Mouse (Mus musculus) embryonic facial prominence, embryonic 11.5 days (tissue): ENCODE measurements around the gene Nfasc. TPM values are rescaled to one million over a fixed set of nuclear protein-coding genes. Genes with fewer than 3 reads are reported as not detected.
A peak's percentile ranks its signal among the peaks of the same experiment; 100 is the strongest.

Source experiments
- ATAC-seq: fragments of 200-750 bp; cut with Nextera tagmentation; replicated peaks from 2 replicates; pipeline ENCODE4 v1.8.0; 2017; ENCODE audit warnings: low read depth; ENCODE audit not compliant: insufficient number of reproducible peaks, low FRiP score, low TSS enrichment
- DNase-seq: peaks from one replicate; pipeline ENCODE4 v3.0.0-alpha.2; 2015; ENCODE audit warnings: low spot score
- H3K27ac ChIP-seq: fragments of 300-500 bp; sonication (generic); replicated peaks from 2 replicates; pipeline ENCODE4 v1.5.1; 2014; ENCODE audit warnings: mild to moderate bottlenecking, low read depth, low read length, control low read depth
- H3K27me3 ChIP-seq: fragments of 300-500 bp; sonication (generic); 2 replicates; pipeline ENCODE4 v1.6.1; 2014; ENCODE audit warnings: mild to moderate bottlenecking, low read length, moderate library complexity, mixed read lengths; ENCODE audit not compliant: control insufficient read depth, insufficient read depth
- H3K36me3 ChIP-seq: fragments of 300-500 bp; sonication (generic); replicated peaks from 2 replicates; pipeline ENCODE4 v1.6.1; 2014; ENCODE audit warnings: low read depth, mild to moderate bottlenecking, low read length, moderate library complexity, mixed read lengths; ENCODE audit not compliant: control insufficient read depth, insufficient read depth
- H3K4me1 ChIP-seq: fragments of 300-500 bp; sonication (generic); 2 replicates; pipeline ENCODE4 v1.6.1; 2014; ENCODE audit warnings: low read length, mixed read lengths; ENCODE audit not compliant: control insufficient read depth, insufficient read depth
- H3K4me2 ChIP-seq: fragments of 300-500 bp; sonication (generic); 2 replicates; pipeline ENCODE4 v1.6.1; 2014; ENCODE audit warnings: low read depth, mild to moderate bottlenecking, control low read depth, low read length, moderate library complexity
- H3K4me3 ChIP-seq: fragments of 300-500 bp; sonication (generic); 2 replicates; pipeline ENCODE4 v1.5.1; 2014; ENCODE audit warnings: low read depth, low read length, control low read depth
- H3K9ac ChIP-seq: fragments of 300-500 bp; sonication (generic); replicated peaks from 2 replicates; pipeline ENCODE4 v1.6.1; 2014; ENCODE audit warnings: mild to moderate bottlenecking, control low read depth, low read length
- H3K9me3 ChIP-seq: fragments of 300-500 bp; sonication (generic); replicated peaks from 2 replicates; pipeline ENCODE4 v1.6.1; 2016; ENCODE audit warnings: mild to moderate bottlenecking, low read length, inconsistent platforms, mixed read lengths; ENCODE audit not compliant: control insufficient read depth
- WGBS: fragments of 180-500 bp; shearing (Covaris S2); extraction: QIAGEN DNeasy Blood & Tissue Kit; methylation state at CpG from one replicate; pipeline ENCODE4 v1.1.7; 2014; 5-methylcytosine and 5-hydroxymethylcytosine counted together
- polyA plus RNA-seq: library from polyadenylated mRNA; unstranded; fragments of >200 nt; fragmentation: Nextera tagmentation; extraction: Ambion mirVana; gene quantifications from 2 replicates; pipeline ENCODE4 v1.2.1, GENCODE M21; 2014

The Nfasc gene
- polyA plus RNA-seq, 1 experiment from 2014 or later, result 3.6 TPM

- DNase-seq (no peak), ATAC-seq (no peak)
- WGBS, result 83% methylated on average over 8 of the region's 8 CpGs
- no peaks in the 10 kb centered on the region for H3K36me3 ChIP-seq
- H3K27me3 ChIP-seq, result no peaks in the 10 kb centered on the region
- no peak overlapping the region for H3K9ac ChIP-seq
- no peak overlapping the region for H3K4me3 ChIP-seq
- H3K4me1 ChIP-seq, result 0 out of 2 replicates have a peak, but pooled peaks cover 4% of the 10 kb centered on the region
- H3K9me3 ChIP-seq, result no peaks in the 10 kb centered on the region
- H3K4me2 ChIP-seq, result no peak overlapping the region
- no peak overlapping the region for H3K27ac ChIP-seq
Observed at GRCm38 (mm10) chr1:132560907-132561700, 180.5 kb downstream of the Nfasc start.

- Histone ChIP-seq H3K9me3 (no peaks in the 10 kb centered on the region), H3K4me3 (no peak overlapping the region), H3K4me1 (0 out of 2 replicates have a peak, but pooled peaks cover 4% of the 10 kb centered on the region), H3K36me3 (no peaks in the 10 kb centered on the region), H3K9ac (no peak overlapping the region), H3K27ac (no peak overlapping the region), H3K27me3 (no peaks in the 10 kb centered on the region), H3K4me2 (no peak overlapping the region)
- WGBS, result 12% methylated on average over 6 of the region's 6 CpGs
- ATAC-seq (no peak), DNase-seq (no peak)
Observed at GRCm38 (mm10) chr1:132559045-132559444, 182.6 kb downstream of the Nfasc start.

- WGBS, result 33% methylated on average over 7 of the region's 9 CpGs
- Histone ChIP-seq H3K9me3 (no peaks in the 10 kb centered on the region), H3K27me3 (no peaks in the 10 kb centered on the region), H3K9ac (no peak overlapping the region), H3K4me1 (0 out of 2 replicates have a peak, but pooled peaks cover 4% of the 10 kb centered on the region), H3K4me3 (no peak overlapping the region), H3K36me3 (no peaks in the 10 kb centered on the region), H3K27ac (no peak overlapping the region), H3K4me2 (no peak overlapping the region)
- DNase-seq (peak; percentile 14), ATAC-seq (peak; percentile 70)
Observed at GRCm38 (mm10) chr1:132557901-132558631, 183.5 kb downstream of the Nfasc start.

GRCm38 (mm10) chr1:132543789-132544188 is 197.8 kb downstream of the Nfasc start:
- no peak overlapping the region for H3K9ac ChIP-seq
- no peaks in the 10 kb centered on the region for H3K36me3 ChIP-seq
- H3K4me3 ChIP-seq, result no peak overlapping the region
- no peak overlapping the region for H3K27ac ChIP-seq
- DNase-seq, result no peak
- no peaks in the 10 kb centered on the region for H3K9me3 ChIP-seq
- peaks cover 4% of the 10 kb centered on the region; the same call in 1 of the 2 replicates for H3K4me1 ChIP-seq
- H3K4me2 ChIP-seq, result no peak overlapping the region
- H3K27me3 ChIP-seq, result peaks cover 22% of the 10 kb centered on the region
- no peak for ATAC-seq
- WGBS, result 67% methylated on average over 8 of the region's 8 CpGs

- no peaks in the 10 kb centered on the region for H3K9me3 ChIP-seq
- H3K9ac ChIP-seq, result peak within 1 kb of the TSS; percentile 32; the same call in 1 of the 2 replicates
- H3K4me1 ChIP-seq, result peaks cover 4% of the 10 kb centered on the region; the same call in 1 of the 2 replicates
- DNase-seq (peak; percentile 64), ATAC-seq (peak; percentile 20; the same call in 1 of the 2 replicates)
- H3K4me2 ChIP-seq, result peak within 1 kb of the TSS; percentile 56
- no peaks in the 10 kb centered on the region for H3K36me3 ChIP-seq
- WGBS, result under 1% methylated on average over 30 of the region's 30 CpGs
- H3K27me3 ChIP-seq, result peaks cover 22% of the 10 kb centered on the region
- H3K4me3 ChIP-seq, result peak within 1 kb of the TSS; percentile 29
- H3K27ac ChIP-seq, result no peak within 1 kb of the TSS
Observed at GRCm38 (mm10) chr1:132542762-132543306, 198.8 kb downstream of the Nfasc start, which contains the start of gene Cntn2. Gene Cntn2, minus strand, starts transcription at chr1:132543256.

- Histone ChIP-seq H3K9me3 (no peaks in the 10 kb centered on the region), H3K36me3 (no peaks in the 10 kb centered on the region), H3K4me3 (peak overlapping the region; percentile 29), H3K9ac (peak overlapping the region; percentile 32; the same call in 1 of the 2 replicates), H3K27ac (no peak overlapping the region), H3K4me1 (peaks cover 4% of the 10 kb centered on the region; the same call in 1 of the 2 replicates), H3K4me2 (no peak overlapping the region; the same call in 1 of the 2 replicates), H3K27me3 (peaks cover 22% of the 10 kb centered on the region)
- ATAC-seq (no peak), DNase-seq (no peak)
- 7% methylated on average over 5 of the region's 5 CpGs for WGBS
Observed at GRCm38 (mm10) chr1:132541824-132542599, 199.6 kb downstream of the Nfasc start.

GRCm38 (mm10) chr1:132541171-132541823 is 200.3 kb downstream of the Nfasc start:
- H3K27ac ChIP-seq, result no peak overlapping the region
- no peak overlapping the region for H3K9ac ChIP-seq

More at GRCm38 (mm10) chr1:132541171-132541823, 200.3 kb downstream of the Nfasc start:
- Histone ChIP-seq H3K27me3 (peaks cover 22% of the 10 kb centered on the region), H3K4me2 (peak overlapping the region; percentile 5; the same call in 1 of the 2 replicates), H3K4me3 (peak overlapping the region; percentile 3; the same call in 1 of the 2 replicates), H3K4me1 (peaks cover 4% of the 10 kb centered on the region; the same call in 1 of the 2 replicates), H3K9me3 (no peaks in the 10 kb centered on the region), H3K36me3 (no peaks in the 10 kb centered on the region)
- ATAC-seq (peak; percentile 36; the same call in 1 of the 2 replicates), DNase-seq (peak; percentile 68)
- WGBS, result 4% methylated on average over 14 of the region's 14 CpGs
